Mouse (Mus musculus) E14TG2a.4 (cell line): ENCODE results near the gene Syn3.

Experiments
- CTCF ChIP-seq: conservative IDR thresholded peaks from 2 replicates; pipeline ENCODE4 v1.5.1; 2014; ENCODE audit warnings: low read length
- NANOG ChIP-seq: IDR thresholded peaks from 2 replicates; pipeline ENCODE4 v1.6.1; 2014; ENCODE audit warnings: borderline replicate concordance, low read length, mixed read lengths
- POU5F1 ChIP-seq: IDR thresholded peaks from 2 replicates; pipeline ENCODE4 v1.6.1; 2014; ENCODE audit warnings: low read length, borderline replicate concordance

DNA sequence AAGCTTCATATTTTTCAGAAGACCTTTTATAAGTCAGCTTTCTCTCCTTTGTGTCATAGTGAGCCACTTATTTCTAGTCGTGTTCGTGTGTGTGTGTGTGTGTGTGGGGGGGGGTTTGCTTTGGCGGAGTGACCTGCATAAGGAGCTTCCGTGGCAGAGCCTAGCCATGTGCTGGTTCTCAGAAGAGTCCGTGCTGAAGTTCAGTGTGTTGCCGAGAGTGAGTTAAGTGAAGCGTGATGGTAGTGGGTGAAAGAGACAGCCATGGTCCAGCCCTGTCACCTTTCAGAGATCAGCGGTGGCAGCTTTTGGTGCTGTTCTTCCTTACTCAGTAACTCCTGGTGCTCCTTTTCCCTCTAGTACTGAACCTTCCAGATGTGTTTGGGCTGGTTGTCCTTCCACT, 454.6 kb downstream of the Syn3 start:
- TF ChIP-seq CTCF (no peak), NANOG (no peak), POU5F1 (no peak)
